Mouse (Mus musculus) limb, embryonic 14.5 days (tissue): ENCODE measurements around the gene Olfr420. TPM values are rescaled to one million over a fixed set of nuclear protein-coding genes. Genes with fewer than 3 reads are reported as not detected.

Experiments used
- ATAC-seq: fragments of 200-750 bp; cut with Nextera tagmentation; 2 replicates; pipeline ENCODE4 v1.8.0; 2017; ENCODE audit warnings: low read depth, moderate number of reproducible peaks, moderate TSS enrichment; ENCODE audit not compliant: low FRiP score
- DNase-seq: peaks from one replicate; pipeline ENCODE4 v3.0.0-alpha.2; 2015; ENCODE audit warnings: low spot score
- H3K27ac ChIP-seq: fragments of 300-500 bp; sonication (generic); replicated peaks from 2 replicates; pipeline ENCODE4 v1.5.1; 2014; ENCODE audit warnings: low read depth, mild to moderate bottlenecking, low read length, moderate library complexity, mixed read lengths
- H3K27me3 ChIP-seq: fragments of 300-500 bp; sonication (generic); 2 replicates; pipeline ENCODE4 v1.6.1; 2014; ENCODE audit warnings: low read length, mixed read lengths; ENCODE audit not compliant: control insufficient read depth, insufficient read depth
- H3K36me3 ChIP-seq: fragments of 300-500 bp; sonication (generic); 2 replicates; pipeline ENCODE4 v1.6.1; 2014; ENCODE audit warnings: mild to moderate bottlenecking, low read length, moderate library complexity, mixed read lengths; ENCODE audit not compliant: control insufficient read depth, insufficient read depth
- H3K4me1 ChIP-seq: fragments of 300-500 bp; sonication (generic); 2 replicates; pipeline ENCODE4 v1.6.1; 2014; ENCODE audit warnings: antibody characterized with exemption, low read length, mixed read lengths; ENCODE audit not compliant: control insufficient read depth, insufficient read depth
- H3K4me2 ChIP-seq: fragments of 300-500 bp; sonication (generic); replicated peaks from 2 replicates; pipeline ENCODE4 v1.6.1; 2014; ENCODE audit warnings: low read depth, mild to moderate bottlenecking, low read length, moderate library complexity; ENCODE audit not compliant: severe bottlenecking
- H3K4me3 ChIP-seq: fragments of 300-500 bp; sonication (generic); replicated peaks from 2 replicates; pipeline ENCODE4 v1.5.1; 2014; ENCODE audit warnings: low read length
- H3K9ac ChIP-seq: fragments of 300-500 bp; sonication (generic); 2 replicates; pipeline ENCODE4 v1.6.1; 2014; ENCODE audit warnings: mild to moderate bottlenecking, low read depth, low read length, moderate library complexity; ENCODE audit not compliant: severe bottlenecking
- H3K9me3 ChIP-seq: fragments of 300-500 bp; sonication (generic); 2 replicates; pipeline ENCODE4 v1.6.1; 2016; ENCODE audit warnings: low read length; ENCODE audit not compliant: control insufficient read depth
- POLR2A ChIP-seq: fragments of 200-500 bp; IDR thresholded peaks from 2 replicates; pipeline ENCODE4 v1.8.0; 2012; ENCODE audit warnings: inconsistent platforms, mild to moderate bottlenecking, moderate library complexity, borderline replicate concordance; ENCODE audit not compliant: insufficient read depth, insufficient read length; ENCODE audit errors: extremely low read depth
- WGBS: fragments of 180-500 bp; shearing (Covaris S2); extraction: QIAGEN DNeasy Blood & Tissue Kit; methylation state at CpG from one replicate; pipeline ENCODE4 v1.1.7; 2014; 5-methylcytosine and 5-hydroxymethylcytosine counted together
- polyA plus RNA-seq, 2 experiments: library from polyadenylated mRNA; depleted of rRNA in 1 of 2; stranded (reverse) in 1 of 2; unstranded in 1 of 2; fragments of >200 nt; fragmentation: Nextera tagmentation in 1 of 2; extraction: Ambion mirVana in 1 of 2; gene quantifications; 2 replicates each; pipeline versions ENCODE4 v1.2.1 to v1.2.3; 2012 to 2014

The Olfr420 gene
- polyA plus RNA-seq, 2 experiments, result not detected

- no peaks in the 10 kb centered on the region for H3K36me3 ChIP-seq
- H3K4me3 ChIP-seq, result no peak overlapping the region
- no peak overlapping the region for H3K9ac ChIP-seq
- no peak overlapping the region for H3K27ac ChIP-seq
- H3K4me1 ChIP-seq, result no peaks in the 10 kb centered on the region
- DNase-seq (no peak), ATAC-seq (no peak)
- no peak for TF ChIP-seq POLR2A
- 86% methylated on average over 1 of the region's 1 CpGs for WGBS
- H3K4me2 ChIP-seq, result no peak overlapping the region
- H3K9me3 ChIP-seq, result no peaks in the 10 kb centered on the region
- no peaks in the 10 kb centered on the region for H3K27me3 ChIP-seq
These were observed 8.7 kb upstream of the Olfr420 start for GRCm38 (mm10) chr1:174146696-174147095.

- H3K27me3 ChIP-seq, result no peaks in the 10 kb centered on the region
- H3K9ac ChIP-seq, result no peak overlapping the region
- WGBS, result 83% methylated on average over 2 of the region's 2 CpGs
- ATAC-seq (no peak), DNase-seq (no peak)
- no peak for TF ChIP-seq POLR2A
- H3K4me1 ChIP-seq, result no peaks in the 10 kb centered on the region
- no peak overlapping the region for H3K27ac ChIP-seq
- no peak overlapping the region for H3K4me2 ChIP-seq
- H3K9me3 ChIP-seq, result no peaks in the 10 kb centered on the region
- no peaks in the 10 kb centered on the region for H3K36me3 ChIP-seq
- no peak overlapping the region for H3K4me3 ChIP-seq
These were observed 6.1 kb upstream of the Olfr420 start for GRCm38 (mm10) chr1:174149289-174149688.

- WGBS, result 94% methylated on average over 3 of the region's 3 CpGs
- Histone ChIP-seq H3K4me3 (no peak overlapping the region), H3K4me2 (no peak overlapping the region), H3K27ac (no peak overlapping the region), H3K27me3 (no peaks in the 10 kb centered on the region), H3K9ac (no peak overlapping the region), H3K9me3 (no peaks in the 10 kb centered on the region), H3K36me3 (no peaks in the 10 kb centered on the region), H3K4me1 (no peaks in the 10 kb centered on the region)
- ATAC-seq (no peak), DNase-seq (no peak)
- TF ChIP-seq POLR2A, result no peak
These were observed 2.2 kb downstream of the Olfr420 start for GRCm38 (mm10) chr1:174157622-174158021.

- no peaks in the 10 kb centered on the region for H3K9me3 ChIP-seq
- H3K9ac ChIP-seq, result no peak overlapping the region
- WGBS, result 78% methylated on average over 1 of the region's 1 CpGs
- ATAC-seq (no peak), DNase-seq (no peak)
- no peaks in the 10 kb centered on the region for H3K27me3 ChIP-seq
- H3K36me3 ChIP-seq, result no peaks in the 10 kb centered on the region
- no peak overlapping the region for H3K4me2 ChIP-seq
- no peak overlapping the region for H3K4me3 ChIP-seq
- no peak for TF ChIP-seq POLR2A
- H3K4me1 ChIP-seq, result no peaks in the 10 kb centered on the region
- no peak overlapping the region for H3K27ac ChIP-seq
These were observed 3.1 kb downstream of the Olfr420 start for GRCm38 (mm10) chr1:174158512-174158911.

- Histone ChIP-seq H3K9ac (no peak overlapping the region), H3K4me2 (no peak overlapping the region), H3K36me3 (no peaks in the 10 kb centered on the region), H3K4me1 (no peaks in the 10 kb centered on the region), H3K27ac (no peak overlapping the region), H3K4me3 (no peak overlapping the region), H3K27me3 (no peaks in the 10 kb centered on the region), H3K9me3 (no peaks in the 10 kb centered on the region)
- DNase-seq (no peak), ATAC-seq (no peak)
- no peak for TF ChIP-seq POLR2A
- 87% methylated on average over 10 of the region's 10 CpGs for WGBS
These were observed 3.7 kb downstream of the Olfr420 start for GRCm38 (mm10) chr1:174159095-174159494.

- no peak overlapping the region for H3K4me3 ChIP-seq
- ATAC-seq (no peak), DNase-seq (no peak)
These were observed 13.6 kb downstream of the Olfr420 start for GRCm38 (mm10) chr1:174169024-174169423.

More at GRCm38 (mm10) chr1:174169024-174169423, 13.6 kb downstream of the Olfr420 start:
- Histone ChIP-seq H3K9ac (no peak overlapping the region), H3K27ac (no peak overlapping the region), H3K4me1 (no peaks in the 10 kb centered on the region), H3K4me2 (no peak overlapping the region), H3K9me3 (no peaks in the 10 kb centered on the region), H3K36me3 (no peaks in the 10 kb centered on the region), H3K27me3 (no peaks in the 10 kb centered on the region)
- no peak for TF ChIP-seq POLR2A
